Mouse (Mus musculus): ENCODE measurements around the gene Slc6a14. TPM values are rescaled to one million over a fixed set of nuclear protein-coding genes. Genes with fewer than 3 reads are reported as not detected.

Gene Slc6a14
- polyA plus RNA-seq (2015; fragmentation: Nextera tagmentation; extraction: Ambion mirVana), result not detected in 2 replicates

GRCm38 (mm10) chrX:21714829-21715228, at the start of gene Slc6a14:
Gene Slc6a14, plus strand, starts transcription at chrX:21714896.
- WGBS, result 64% methylated on average over 7 of the region's 7 CpGs
- no peak for ATAC-seq
- no peaks in the 10 kb centered on the region for H3K4me1 ChIP-seq

GRCm38 (mm10) chrX:21670896-21671295, 43.8 kb upstream of the Slc6a14 start:
- Histone ChIP-seq H3K4me1 (no peaks in the 10 kb centered on the region), H3K4me3 (no peak overlapping the region), H3K9ac (no peak overlapping the region), H3K4me2 (no peak overlapping the region), H3K9me3 (replicated peaks) (no peaks in the 10 kb centered on the region; the same call in 1 of the 2 replicates), H3K36me3 (ENCODE audit: poor library complexity, severe bottlenecking) (no peaks in the 10 kb centered on the region), H3K27ac (no peak overlapping the region), H3K27me3 (no peaks in the 10 kb centered on the region)
- WGBS, result 30% methylated on average over 7 of the region's 7 CpGs
- no peak for ATAC-seq

More at GRCm38 (mm10) chrX:21714829-21715228, at the start of gene Slc6a14:
- no peak within 1 kb of the TSS for H3K4me2 ChIP-seq
- H3K27me3 ChIP-seq, result no peaks in the 10 kb centered on the region
- H3K9me3 ChIP-seq (replicated peaks), result no peaks in the 10 kb centered on the region
- no peaks in the 10 kb centered on the region for H3K36me3 ChIP-seq (ENCODE audit: poor library complexity, severe bottlenecking)
- no peak within 1 kb of the TSS for H3K27ac ChIP-seq
- no peak within 1 kb of the TSS for H3K9ac ChIP-seq
- no peak within 1 kb of the TSS for H3K4me3 ChIP-seq

- no peaks in the 10 kb centered on the region for H3K36me3 ChIP-seq (ENCODE audit: poor library complexity, severe bottlenecking)
- 66% methylated on average over 6 of the region's 6 CpGs for WGBS
- no peak overlapping the region for H3K27ac ChIP-seq
- H3K4me1 ChIP-seq, result no peaks in the 10 kb centered on the region
- no peaks in the 10 kb centered on the region for H3K27me3 ChIP-seq
- no peak overlapping the region for H3K4me2 ChIP-seq
- no peak overlapping the region for H3K9ac ChIP-seq
- no peaks in the 10 kb centered on the region for H3K9me3 ChIP-seq (replicated peaks)
- no peak for ATAC-seq
- no peak overlapping the region for H3K4me3 ChIP-seq
Measured at GRCm38 (mm10) chrX:21695220-21695619, 19.5 kb upstream of the Slc6a14 start.

GRCm38 (mm10) chrX:21695687-21696086, 19.0 kb upstream of the Slc6a14 start:
- ATAC-seq, result no peak
- Histone ChIP-seq H3K4me2 (no peak overlapping the region), H3K4me1 (no peaks in the 10 kb centered on the region), H3K9ac (no peak overlapping the region), H3K4me3 (no peak overlapping the region), H3K36me3 (ENCODE audit: poor library complexity, severe bottlenecking) (no peaks in the 10 kb centered on the region), H3K9me3 (replicated peaks) (no peaks in the 10 kb centered on the region), H3K27ac (no peak overlapping the region), H3K27me3 (no peaks in the 10 kb centered on the region)
- 93% methylated on average over 3 of the region's 3 CpGs for WGBS

- Histone ChIP-seq H3K36me3 (ENCODE audit: poor library complexity, severe bottlenecking) (no peaks in the 10 kb centered on the region), H3K27ac (no peak overlapping the region)
- 80% methylated on average over 4 of the region's 4 CpGs for WGBS
Measured at GRCm38 (mm10) chrX:21701646-21702045, 13.1 kb upstream of the Slc6a14 start.

GRCm38 (mm10) chrX:21704470-21704869, 10.2 kb upstream of the Slc6a14 start:
- H3K27ac ChIP-seq, result no peak overlapping the region
- no peak overlapping the region for H3K4me2 ChIP-seq
- H3K9me3 ChIP-seq (replicated peaks), result no peaks in the 10 kb centered on the region
- no peaks in the 10 kb centered on the region for H3K4me1 ChIP-seq
- no peak for ATAC-seq
- 46% methylated on average over 1 of the region's 1 CpGs for WGBS
- H3K27me3 ChIP-seq, result no peaks in the 10 kb centered on the region
- H3K4me3 ChIP-seq, result no peak overlapping the region
- no peak overlapping the region for H3K9ac ChIP-seq
- H3K36me3 ChIP-seq (ENCODE audit: poor library complexity, severe bottlenecking), result no peaks in the 10 kb centered on the region

More at GRCm38 (mm10) chrX:21701646-21702045, 13.1 kb upstream of the Slc6a14 start:
- Histone ChIP-seq H3K27me3 (no peaks in the 10 kb centered on the region), H3K4me1 (no peaks in the 10 kb centered on the region), H3K4me2 (no peak overlapping the region), H3K9me3 (replicated peaks) (no peaks in the 10 kb centered on the region), H3K9ac (no peak overlapping the region), H3K4me3 (no peak overlapping the region)
- ATAC-seq, result no peak

- no peak for ATAC-seq
- Histone ChIP-seq H3K4me3 (no peak overlapping the region), H3K27ac (no peak overlapping the region), H3K9me3 (replicated peaks) (no peaks in the 10 kb centered on the region), H3K27me3 (no peaks in the 10 kb centered on the region), H3K36me3 (ENCODE audit: poor library complexity, severe bottlenecking) (no peaks in the 10 kb centered on the region), H3K9ac (no peak overlapping the region), H3K4me2 (no peak overlapping the region), H3K4me1 (no peaks in the 10 kb centered on the region)
- 69% methylated on average over 5 of the region's 5 CpGs for WGBS
Measured at GRCm38 (mm10) chrX:21715293-21715692, 597 bp downstream of the Slc6a14 start.

- WGBS, result 88% methylated on average over 2 of the region's 2 CpGs
- Histone ChIP-seq H3K27me3 (no peaks in the 10 kb centered on the region), H3K9ac (no peak overlapping the region), H3K36me3 (ENCODE audit: poor library complexity, severe bottlenecking) (no peaks in the 10 kb centered on the region), H3K9me3 (replicated peaks) (no peaks in the 10 kb centered on the region), H3K4me3 (no peak overlapping the region), H3K4me1 (no peaks in the 10 kb centered on the region), H3K4me2 (no peak overlapping the region), H3K27ac (no peak overlapping the region)
- no peak for ATAC-seq
Measured at GRCm38 (mm10) chrX:21716885-21717284, 2.2 kb downstream of the Slc6a14 start.

GRCm38 (mm10) chrX:21744997-21745396, 30.3 kb downstream of the Slc6a14 start, which contains the start of gene Gm28269:
Gene Gm28269, minus strand, starts transcription at chrX:21745097.
- Histone ChIP-seq H3K9me3 (replicated peaks) (no peaks in the 10 kb centered on the region), H3K4me1 (no peaks in the 10 kb centered on the region), H3K27ac (no peak within 1 kb of the TSS), H3K4me2 (no peak within 1 kb of the TSS), H3K27me3 (no peaks in the 10 kb centered on the region), H3K4me3 (no peak within 1 kb of the TSS), H3K9ac (no peak within 1 kb of the TSS), H3K36me3 (ENCODE audit: poor library complexity, severe bottlenecking) (no peaks in the 10 kb centered on the region)
- ATAC-seq, result no peak

Other genes with a start within 250 kb of the Slc6a14 start
- gene Agtr2, start 230.4 kb upstream of the Slc6a14 start, polyA plus RNA-seq (2015; fragmentation: Nextera tagmentation; extraction: Ambion mirVana), result 0.39 and 0.71 TPM in 2 replicates
- gene Gm28269, start 30.2 kb downstream of the Slc6a14 start, polyA plus RNA-seq (2015; fragmentation: Nextera tagmentation; extraction: Ambion mirVana), result not detected in 2 replicates